Mouse (Mus musculus) lung, postnatal 10 days (tissue): ENCODE measurements around the gene Gse1.

ENCODE experiments used
- DNase-seq: peaks from one replicate; pipeline ENCODE4 v3.0.0; 2021

Gse1 gene

DNA sequence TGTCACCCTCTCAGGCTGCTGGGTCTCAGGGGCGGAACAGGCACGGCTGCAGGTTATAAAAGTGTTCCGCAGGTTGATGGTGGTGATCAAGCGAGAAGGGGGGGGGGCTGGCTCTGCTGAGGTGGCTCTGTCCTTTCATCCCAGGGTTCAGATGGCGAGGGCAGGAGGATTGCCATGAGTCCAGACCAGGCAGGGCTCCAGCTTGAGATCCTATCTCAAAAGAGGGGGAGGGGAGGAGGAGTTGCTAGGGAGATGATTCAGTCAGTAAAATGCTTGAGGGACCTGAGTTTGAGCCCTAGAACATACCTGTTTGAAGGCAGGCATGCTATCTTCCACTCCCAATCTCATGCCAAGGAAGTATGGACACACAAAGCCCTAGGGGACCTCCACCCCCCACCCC is 332.3 kb downstream of the Gse1 start:
- DNase-seq, result no peak

DNA sequence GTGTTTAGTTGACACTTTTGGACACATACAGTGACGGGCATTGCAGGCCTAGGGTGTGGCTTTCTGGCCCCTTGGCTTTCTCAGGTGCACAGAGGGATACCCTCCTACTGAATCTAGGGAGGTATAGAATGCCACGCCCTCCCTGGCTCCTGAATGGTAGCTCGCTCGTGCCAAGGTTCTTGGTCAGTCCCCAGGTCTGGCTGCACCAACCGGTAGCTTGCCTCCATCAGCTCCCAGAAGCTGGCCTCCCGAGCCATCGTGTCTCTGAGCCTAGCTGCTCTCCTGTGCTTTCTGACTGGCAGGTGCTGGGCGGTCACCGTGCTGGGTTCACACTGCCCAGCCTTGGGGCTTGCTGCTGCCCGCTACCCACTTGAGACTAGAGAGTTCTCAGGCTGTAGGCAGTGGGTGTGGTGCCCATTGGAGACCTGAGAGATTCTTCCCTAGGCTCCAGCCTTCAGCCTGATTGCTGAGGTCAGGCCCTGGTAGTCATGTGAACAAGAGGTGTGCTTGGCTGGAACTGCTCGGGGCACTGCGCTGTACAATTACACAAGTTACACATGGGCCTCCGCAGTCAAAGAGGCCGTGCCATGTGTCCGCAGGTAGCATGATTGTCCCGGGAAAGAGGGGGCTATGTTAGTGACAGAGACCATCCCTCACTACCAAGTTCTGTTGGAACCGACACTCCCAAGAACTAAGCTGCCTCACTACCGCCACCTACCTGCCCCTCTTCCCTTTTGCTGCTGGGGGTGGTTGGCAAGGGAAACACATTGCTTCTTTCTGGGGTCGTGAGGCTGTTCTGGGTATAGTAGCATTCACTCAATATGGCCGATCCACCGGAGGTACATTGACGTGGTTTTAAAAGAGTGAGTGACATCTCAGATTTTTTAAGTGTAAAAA is 333.5 kb downstream of the Gse1 start:
- DNase-seq, result peak; percentile 56

DNA sequence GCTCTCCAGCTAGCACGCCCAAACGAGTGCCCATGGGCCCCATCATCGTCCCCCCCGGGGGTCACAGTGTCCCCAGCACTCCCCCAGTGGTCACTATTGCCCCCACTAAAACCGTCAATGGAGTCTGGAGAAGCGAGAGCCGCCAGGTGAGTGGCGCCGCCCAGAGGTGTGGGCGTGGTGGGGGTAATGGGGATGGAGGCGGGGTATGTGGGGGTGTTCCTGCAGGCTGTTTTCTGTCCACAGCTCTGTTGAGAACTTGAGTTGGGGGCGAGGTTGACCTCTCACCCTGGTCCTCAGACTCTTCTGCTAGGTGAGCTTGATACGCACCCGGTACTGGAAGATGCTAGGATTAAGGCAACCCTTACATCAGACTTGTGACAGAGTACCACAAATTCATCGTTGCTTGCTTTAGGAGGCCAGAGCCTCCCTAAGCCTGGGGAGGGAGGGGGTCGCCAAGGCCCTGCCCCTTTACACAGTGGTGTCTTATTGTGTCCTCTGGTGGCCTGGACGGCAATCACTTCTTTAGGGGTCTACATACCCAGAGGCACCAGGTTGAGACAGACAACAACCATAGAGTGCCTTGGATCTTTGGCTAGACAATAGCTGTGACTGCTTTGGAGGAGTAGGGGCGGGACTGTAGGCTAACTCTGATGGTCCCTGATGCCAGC is 334.6 kb downstream of the Gse1 start:
- DNase-seq, result no peak

DNA sequence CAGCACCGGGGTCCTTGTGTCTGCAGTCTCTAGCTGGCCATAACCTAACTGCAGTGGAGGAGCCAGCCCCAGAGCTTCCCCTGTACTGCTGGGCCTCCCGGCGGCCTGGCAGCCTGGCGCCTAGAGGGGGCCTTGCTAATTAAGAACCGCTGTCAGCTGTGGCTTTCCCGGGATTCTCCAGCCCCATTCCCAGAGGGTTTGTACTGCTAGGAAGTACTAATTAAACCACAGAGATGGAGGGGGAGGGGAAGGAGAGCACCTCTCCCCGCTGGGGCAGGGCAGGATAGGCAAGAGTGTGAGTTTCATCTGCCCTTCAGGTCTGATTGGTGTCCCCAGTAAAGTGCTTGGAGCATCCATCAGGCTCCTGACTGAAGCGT is 335.1 kb downstream of the Gse1 start:
- peak; percentile 40 for DNase-seq

DNA sequence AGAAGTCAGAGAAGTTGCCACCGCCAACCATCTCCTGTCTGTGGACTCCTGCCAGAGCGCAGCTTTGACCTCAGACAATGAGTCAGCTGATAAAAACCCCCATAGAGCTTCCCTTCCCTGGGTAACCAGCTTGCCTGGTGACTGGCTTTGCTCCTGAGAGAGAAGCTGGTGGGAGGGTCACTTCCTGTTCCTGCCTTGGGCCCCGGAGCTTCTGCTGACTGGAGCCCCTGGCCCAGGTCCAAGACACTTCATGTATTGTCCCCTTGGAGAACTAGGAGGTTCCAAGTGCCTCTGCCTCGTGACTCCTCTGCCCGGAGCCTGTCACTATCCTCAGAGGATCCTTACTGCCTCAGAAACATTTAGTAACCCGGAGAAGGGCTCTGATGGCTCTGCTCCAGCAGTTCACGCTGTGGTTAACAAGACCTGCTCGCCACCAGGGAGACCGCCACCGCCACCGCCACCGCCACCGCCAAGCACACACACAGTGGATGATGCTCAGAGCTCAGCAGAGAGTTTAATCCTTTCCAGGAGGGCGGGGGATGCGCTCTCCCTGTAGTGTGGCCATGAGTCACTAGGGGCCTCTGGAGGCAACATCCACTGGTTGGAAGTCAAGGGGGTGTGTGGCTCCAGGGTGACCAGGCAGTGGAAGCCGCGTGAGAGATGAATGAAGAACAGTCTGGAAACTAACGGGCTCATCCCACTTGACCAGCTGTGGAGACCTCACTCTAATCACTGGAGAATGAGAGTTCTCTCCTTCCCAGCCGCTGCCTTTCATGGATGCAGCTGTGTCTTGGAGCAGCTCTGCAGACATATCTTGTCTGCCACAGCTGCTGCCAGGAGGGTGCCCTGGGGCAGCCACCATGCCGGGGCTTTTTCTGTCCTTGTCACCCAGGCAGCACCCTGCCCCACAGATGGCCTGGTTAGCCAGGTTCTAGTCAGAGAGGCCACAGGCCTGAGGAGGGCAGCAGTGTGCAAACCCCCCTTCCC is 335.9 kb downstream of the Gse1 start:
- DNase-seq, result peak; percentile 96

DNA sequence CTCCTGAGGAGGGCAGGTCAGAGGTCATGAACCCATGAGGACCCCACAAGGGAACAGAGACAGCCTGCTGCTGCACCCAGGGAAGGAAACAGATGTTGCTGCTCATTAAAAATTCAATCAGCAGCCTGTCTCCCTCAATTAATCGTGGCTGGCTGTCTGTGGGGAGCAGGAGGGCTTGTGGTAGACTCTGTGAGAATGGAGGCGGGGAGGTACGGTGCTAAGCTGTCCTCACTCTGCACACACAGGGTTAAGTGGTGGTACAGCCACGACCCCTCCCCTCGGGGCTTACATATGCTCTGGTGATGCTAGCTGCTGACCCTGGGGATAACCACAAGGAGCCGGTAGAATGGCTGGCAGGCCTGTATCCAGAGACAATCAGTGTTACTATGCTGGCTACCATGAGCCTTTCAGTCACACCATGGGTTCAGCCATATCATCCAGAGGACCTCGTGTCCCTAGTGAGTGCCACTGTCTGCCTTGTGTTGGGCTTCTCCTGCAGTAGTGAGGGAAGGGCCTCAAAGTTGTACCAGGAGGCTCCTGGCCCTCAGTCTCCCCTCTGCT is 337.0 kb downstream of the Gse1 start:
- DNase-seq, result no peak

DNA sequence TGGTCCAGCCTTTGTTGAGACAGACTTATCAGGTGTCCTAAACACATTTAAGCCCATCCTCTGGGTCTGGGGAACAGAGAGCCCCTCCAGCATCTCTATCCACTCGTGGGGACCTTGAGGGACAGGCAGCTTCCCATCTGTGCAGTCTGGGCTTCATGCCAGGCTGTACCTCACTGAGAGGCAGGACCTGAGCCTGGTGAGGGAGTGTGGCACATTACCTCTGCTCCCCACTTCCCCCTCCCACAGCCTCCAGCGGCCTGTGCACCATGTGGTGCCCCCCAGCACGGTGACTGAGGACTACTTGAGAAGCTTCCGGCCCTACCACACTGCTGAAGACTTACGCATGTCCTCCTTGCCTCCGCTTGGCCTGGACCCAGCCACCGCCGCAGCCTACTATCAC is 338.4 kb downstream of the Gse1 start:
- DNase-seq, result no peak

DNA sequence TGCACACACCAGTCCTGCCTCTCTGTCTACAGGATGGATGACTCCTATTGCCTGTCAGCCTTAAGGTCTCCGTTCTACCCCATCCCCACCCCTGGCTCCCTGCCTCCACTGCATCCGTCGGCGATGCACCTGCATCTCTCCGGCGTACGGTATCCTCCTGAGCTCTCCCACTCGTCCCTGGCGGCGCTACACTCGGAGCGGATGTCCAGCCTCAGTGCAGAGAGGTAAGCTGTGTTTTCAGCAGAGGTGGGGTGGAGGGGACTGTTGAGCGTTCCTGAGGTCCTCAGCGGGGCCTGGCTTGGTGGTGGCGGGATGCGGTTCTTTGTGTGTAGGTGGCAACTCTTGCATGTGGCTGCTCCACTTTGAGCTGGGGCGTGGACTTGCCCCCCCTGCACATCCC is 339.5 kb downstream of the Gse1 start:
- DNase-seq, result no peak

DNA sequence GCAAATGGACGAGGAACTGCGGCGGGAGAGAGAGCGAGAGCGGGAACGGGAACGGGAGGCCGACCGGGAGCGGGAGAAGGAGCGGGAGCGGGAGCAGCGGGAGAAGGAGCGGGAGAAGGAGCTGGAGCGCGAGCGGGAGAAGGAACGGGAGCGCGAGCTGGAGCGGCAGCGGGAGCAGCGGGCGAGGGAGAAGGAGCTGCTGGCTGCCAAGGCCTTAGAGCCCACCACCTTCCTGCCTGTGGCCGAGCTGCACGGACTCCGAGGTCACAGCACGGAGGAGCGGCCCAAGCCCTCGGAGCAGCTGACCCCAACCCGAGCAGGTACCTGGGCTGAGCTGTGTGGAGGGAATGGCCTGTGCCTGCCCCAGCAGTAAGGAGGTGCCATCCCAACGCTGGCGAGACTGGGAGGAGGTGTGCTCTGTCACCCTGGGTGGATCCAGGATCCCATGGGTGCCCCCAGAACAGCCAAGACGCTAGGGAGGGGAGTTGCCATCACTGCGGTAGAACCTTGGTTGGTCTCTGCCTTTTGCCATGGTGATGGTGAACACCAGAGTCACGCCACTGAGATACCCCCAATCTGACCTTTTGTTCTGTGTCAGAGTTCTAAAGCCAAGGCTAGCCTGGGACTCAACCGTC is 340.0 kb downstream of the Gse1 start:
- no peak for DNase-seq

DNA sequence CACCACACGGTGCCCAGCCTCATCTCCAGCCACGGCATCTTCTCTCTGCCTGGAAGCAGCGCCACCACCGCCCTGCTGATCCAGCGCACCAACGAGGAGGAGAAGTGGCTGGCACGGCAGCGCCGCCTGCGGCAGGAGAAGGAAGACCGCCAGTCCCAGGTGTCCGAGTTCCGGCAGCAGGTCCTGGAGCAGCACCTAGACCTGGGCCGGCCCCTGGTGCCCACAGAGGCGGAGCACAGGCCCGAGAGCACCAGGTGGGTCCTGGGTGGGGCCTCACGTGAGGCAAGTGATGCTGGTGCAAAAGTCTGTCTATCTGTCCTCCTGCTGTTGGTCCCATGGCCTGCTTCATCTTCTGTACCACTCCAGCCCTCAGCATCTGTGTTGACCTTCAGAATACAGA is 340.9 kb downstream of the Gse1 start:
- no peak for DNase-seq

DNA sequence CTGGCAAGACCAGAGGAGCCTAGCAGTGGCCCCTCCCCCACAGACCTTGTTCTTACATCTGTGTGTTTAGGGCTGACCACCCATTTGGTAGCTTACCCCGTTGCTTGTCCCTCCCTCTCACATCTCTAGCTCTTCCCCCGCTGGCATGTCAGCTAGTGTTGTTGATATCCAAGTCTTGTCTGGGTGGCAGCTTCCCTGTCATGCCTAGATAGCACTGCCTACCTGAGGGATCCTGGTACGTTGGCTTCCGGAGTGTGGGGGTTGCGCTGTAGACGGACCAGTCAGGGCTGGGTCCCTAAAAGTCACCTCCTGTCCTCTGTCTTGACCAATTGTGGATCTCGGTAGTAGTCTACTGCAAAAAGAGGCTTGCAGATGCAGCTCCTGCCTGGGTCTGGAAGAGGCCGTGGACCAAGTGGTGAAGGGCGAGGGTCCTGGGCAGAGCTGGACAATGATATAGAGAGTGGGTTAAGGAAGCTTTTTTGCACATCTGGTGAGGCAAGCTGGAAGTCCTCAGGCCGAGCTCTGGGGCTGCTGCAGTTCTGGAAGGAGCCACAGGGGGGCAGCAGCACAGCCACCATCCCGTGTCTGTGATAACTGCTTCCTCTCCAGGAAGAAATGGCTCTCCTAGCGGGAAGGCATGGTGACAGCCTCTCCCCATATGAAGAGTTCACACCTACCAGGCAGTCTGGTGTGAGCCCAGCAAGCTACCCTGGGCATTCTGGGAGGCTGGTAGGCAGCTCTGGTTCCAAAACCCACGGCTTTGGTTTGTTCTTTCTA is 341.9 kb downstream of the Gse1 start:
- peak; percentile 83 for DNase-seq

DNA sequence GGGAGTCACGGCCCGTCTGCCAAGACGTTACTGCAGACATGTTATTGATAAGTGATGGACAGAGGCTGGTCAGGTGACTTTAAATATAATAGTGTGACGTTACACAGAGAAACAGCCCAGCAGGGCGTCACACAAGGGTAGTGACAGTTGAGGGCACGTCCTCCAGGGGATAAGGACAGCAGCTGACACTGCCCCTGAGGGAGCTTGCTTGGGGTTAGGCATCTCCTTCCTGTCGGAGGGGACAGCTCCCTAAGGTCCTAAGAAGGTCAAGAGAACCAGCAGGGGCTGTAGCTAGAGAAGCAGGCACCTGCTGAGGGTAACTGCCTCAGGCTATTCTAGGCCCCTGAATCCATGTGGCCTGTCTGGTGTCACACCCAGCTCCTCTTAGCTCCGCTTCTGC is 343.3 kb downstream of the Gse1 start:
- no peak for DNase-seq

DNA sequence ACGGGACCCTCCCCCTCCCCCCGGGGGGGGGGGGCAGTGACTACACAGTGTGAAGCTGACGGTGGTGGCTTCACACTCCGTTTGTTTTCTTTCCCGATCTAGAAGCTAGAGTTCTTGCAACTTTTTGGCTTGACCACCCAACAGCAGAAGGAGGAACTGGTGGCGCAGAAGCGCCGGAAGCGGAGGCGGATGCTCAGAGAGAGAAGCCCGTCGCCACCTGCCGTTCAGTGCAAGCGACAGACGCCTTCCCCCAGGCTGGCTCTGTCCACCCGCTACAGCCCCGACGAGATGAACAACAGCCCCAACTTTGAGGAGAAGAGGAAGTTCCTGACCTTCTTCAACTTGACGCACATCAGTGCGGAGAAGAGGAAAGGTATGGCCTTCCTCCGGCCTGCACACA is 344.3 kb downstream of the Gse1 start:
- no peak for DNase-seq

DNA sequence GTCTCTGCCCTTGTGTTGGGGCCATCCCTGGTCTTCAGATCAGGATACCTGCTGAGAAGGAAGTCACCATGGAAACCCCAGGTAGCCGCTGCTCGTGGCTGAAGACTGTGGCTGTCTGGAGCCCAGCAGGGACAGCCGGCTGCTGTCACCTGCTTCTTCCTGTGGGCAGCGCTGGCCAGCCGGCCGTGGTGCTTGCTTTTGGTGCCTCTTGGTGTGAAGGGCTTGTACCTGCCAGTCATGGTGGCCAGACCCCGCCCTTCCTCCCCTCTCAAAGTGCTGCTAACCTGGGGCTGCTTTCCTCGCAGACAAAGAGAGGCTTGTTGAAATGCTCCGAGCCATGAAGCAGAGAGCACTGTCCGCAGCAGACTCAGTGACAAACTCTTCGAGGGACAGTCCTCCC is 345.6 kb downstream of the Gse1 start:
- no peak for DNase-seq

DNA sequence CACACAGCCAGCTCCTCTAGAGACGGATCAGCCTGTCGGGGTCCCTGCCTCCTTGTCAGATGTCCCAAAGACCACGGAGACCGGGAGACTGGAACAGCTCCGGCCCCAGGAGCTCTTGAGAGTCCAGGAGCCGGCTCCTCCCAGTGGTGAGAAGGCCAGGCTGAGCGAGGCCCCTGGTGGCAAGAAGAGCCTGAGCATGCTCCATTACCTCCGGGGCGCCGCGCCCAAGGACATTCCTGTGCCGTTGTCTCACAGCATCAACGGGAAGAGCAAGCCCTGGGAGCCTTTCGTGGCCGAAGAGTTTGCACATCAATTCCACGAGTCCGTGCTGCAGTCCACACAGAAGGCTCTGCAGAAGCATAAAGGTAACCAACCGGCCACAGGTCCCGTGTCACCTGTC is 346.7 kb downstream of the Gse1 start:
- DNase-seq, result no peak

DNA sequence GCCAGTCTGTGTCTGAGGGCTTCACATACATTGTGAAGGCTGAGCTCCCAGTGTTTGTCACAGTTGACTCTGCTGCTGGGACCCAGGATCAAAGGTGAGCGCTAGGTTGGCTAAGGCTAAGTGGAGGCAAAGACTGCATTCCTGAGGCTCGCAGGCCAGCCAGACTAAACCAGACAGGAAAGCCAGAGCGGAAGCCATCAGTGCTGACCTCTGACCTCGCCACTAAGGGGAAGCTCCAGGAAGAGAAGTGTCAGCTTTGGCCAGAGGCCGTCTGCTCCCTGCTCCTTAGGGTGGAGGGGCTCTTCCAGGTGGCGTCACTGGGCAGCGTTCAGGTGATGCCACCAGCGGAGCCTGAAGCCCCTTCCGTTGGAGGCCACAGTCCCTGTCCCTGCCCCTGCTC is 347.5 kb downstream of the Gse1 start:
- DNase-seq, result no peak

DNA sequence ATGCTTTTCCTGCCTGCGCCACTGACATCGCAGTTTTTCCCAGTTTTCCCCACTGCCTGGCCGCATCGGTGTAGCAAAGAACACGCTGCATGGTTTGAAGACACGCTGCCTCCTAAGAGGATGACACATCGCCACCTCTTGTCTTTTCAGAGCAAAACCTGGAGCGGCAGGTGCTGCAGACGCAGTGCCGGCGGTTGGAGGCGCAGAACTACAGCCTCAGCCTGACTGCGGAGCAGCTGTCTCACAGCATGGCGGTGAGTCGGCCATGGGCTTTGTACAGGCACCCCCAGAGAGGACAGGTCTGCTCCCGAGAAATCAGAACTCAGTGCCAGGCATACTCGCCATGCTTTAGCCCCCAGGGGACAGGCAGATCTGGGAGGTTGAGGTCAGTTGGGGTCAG is 349.6 kb downstream of the Gse1 start:
- DNase-seq, result no peak

DNA sequence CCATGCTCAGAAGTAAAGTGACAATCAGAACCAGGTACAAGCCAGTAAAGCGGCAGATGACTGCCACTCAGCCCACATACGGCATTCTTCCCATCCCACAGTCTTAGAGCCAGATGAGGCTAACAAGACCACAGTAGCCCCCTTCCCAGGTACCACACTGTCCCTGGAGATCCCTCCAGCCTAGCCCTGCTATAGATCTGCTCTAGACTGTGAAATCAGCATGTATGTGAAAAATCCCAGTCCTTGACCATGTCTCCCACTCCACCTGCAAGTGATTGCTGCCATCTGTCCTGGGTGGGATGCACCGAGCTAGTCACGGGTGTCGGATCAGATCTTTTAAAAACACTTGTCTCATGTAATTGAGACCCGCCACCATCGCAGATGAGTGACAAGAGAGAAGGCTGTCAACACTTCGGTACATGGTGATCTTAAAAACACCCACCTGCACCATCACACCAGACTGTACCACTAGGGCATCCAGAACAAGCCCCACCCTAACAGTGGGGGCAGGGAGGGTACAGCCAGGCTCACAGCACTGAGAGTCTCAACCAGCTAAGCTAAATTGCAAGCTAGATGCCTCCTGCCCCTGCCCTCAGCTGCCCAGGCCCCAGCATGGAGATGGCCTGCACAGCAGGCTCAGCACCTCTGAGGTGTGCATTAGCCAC is 352.2 kb downstream of the Gse1 start:
- no peak for DNase-seq

DNA sequence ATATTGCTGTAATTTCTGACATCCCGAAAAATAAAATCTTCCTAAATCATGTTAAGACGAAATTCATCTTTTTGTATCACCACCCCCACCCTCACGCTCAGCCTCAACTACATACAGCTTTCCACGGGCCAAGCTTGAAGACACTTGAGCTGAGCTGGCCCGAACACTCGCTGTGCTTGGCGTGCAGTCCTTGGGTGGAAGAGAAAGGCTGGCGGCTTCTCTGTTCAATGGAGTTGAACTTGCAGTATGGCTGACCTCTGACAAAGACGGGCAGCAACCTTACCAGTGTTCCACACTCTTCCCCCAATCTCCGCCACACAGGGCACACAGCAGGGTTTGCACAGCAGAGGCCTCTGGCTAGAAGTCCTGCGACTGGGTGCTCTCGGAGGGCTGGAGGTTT is 353.1 kb downstream of the Gse1 start:
- no peak for DNase-seq

DNA sequence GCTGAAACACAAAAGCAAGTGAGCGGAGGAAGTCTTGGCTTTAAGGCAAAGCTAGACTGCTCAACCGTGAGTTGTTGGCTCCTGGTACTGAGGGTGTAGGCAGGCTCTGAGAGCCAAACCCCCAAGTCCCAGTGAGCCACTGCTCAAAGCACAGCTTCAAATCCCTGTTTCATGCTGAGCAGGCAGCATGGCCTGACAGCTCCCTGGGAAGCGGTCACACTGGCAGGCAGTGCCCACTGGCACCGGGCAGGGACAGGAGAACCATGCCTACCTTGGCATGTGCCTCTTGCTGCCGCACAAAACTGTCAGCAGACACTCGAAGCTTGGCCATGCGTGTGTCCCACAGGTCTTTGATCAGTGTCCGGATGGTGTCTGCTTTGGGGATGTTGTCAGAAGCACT is 353.6 kb downstream of the Gse1 start:
- no peak for DNase-seq

DNA sequence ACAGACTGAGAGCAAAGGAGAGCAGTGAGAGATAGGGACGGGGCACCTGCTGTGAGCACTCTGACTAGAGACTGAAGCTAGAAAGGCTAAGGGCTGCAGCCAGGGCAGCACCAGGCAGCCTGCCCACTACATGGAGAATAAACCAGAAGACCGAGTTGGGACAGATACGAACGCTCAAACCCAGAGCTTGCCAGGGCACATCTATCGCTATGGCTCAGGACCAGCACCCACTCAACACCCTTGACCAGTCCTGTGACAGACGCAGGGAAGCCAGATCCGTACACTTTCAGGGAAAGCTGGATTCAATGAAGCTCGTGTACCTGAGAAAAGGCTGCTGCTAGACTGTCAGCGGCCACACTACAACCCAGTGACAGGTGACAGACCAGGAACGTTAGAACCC is 357.3 kb downstream of the Gse1 start:
- no peak for DNase-seq
